Mouse (Mus musculus) heart, postnatal 14 days (tissue): Measurements from ENCODE around the gene Acaa1b. TPM values are rescaled to one million over a fixed set of nuclear protein-coding genes. Genes with fewer than 3 reads are reported as not detected.

Source experiments
- DNase-seq, 2 experiments: peaks; one replicate each; pipeline ENCODE4 v3.0.0; 2021 to 2022
- intact Hi-C: fragments of 180-260 bp; cut with DNase I; formaldehyde crosslinking; loops from one replicate; pipeline ENCODE4 v1.15.1; 2025
- total RNA-seq, 2 experiments: library from RNA; stranded (reverse); gene quantifications; 2 replicates each; pipeline ENCODE4 v1.2.3; 2021

Acaa1b gene
- total RNA-seq, 2 experiments from 2014 or later = 1.3 to 2.6 TPM

GRCm38 (mm10) chr9:119145638-119146037 is 11.3 kb downstream of the Acaa1b start:
- no peak for DNase-seq
- intact Hi-C loops = no loop called here

- intact Hi-C loops = no loop called here
- DNase-seq = no peak
Measured at GRCm38 (mm10) chr9:119145137-119145536, 11.8 kb downstream of the Acaa1b start.

- DNase-seq = no peak
- intact Hi-C loops = no loop called here
Measured at GRCm38 (mm10) chr9:119144696-119145095, 12.2 kb downstream of the Acaa1b start.

GRCm38 (mm10) chr9:119143372-119143771 is 13.5 kb downstream of the Acaa1b start:
- intact Hi-C loops = no loop called here
- no peak for DNase-seq

- intact Hi-C loops = no loop called here
Measured at GRCm38 (mm10) chr9:119142066-119142465, 14.8 kb downstream of the Acaa1b start.

GRCm38 (mm10) chr9:119138836-119139235 is 18.1 kb downstream of the Acaa1b start:
- intact Hi-C loops = no loop called here
- DNase-seq = no peak

More at GRCm38 (mm10) chr9:119142066-119142465, 14.8 kb downstream of the Acaa1b start:
- no peak for DNase-seq

- intact Hi-C loops = no loop called here
Measured at GRCm38 (mm10) chr9:119130692-119131091, 26.2 kb downstream of the Acaa1b start.

GRCm38 (mm10) chr9:119128436-119129181 is 28.3 kb downstream of the Acaa1b start:
- intact Hi-C loops = no loop called here

More at GRCm38 (mm10) chr9:119130692-119131091, 26.2 kb downstream of the Acaa1b start:
- DNase-seq = no peak

GRCm38 (mm10) chr9:119122596-119123369 is 34.1 kb downstream of the Acaa1b start:
- intact Hi-C loops = no loop called here
- DNase-seq = no peak

More at GRCm38 (mm10) chr9:119128436-119129181, 28.3 kb downstream of the Acaa1b start:
- no peak for DNase-seq

- DNase-seq = no peak
- intact Hi-C loops = no loop called here
Measured at GRCm38 (mm10) chr9:119120168-119120560, 36.7 kb downstream of the Acaa1b start.

- intact Hi-C loops = no loop called here
- no peak for DNase-seq
Measured at GRCm38 (mm10) chr9:119119409-119120167, 37.3 kb downstream of the Acaa1b start.

GRCm38 (mm10) chr9:119114911-119115310 is 42.0 kb downstream of the Acaa1b start:
- intact Hi-C loops = no loop called here
- DNase-seq = no peak

- no peak for DNase-seq
- intact Hi-C loops = no loop called here
Measured at GRCm38 (mm10) chr9:119110640-119111039, 46.3 kb downstream of the Acaa1b start.

GRCm38 (mm10) chr9:119109685-119110353 is 47.1 kb downstream of the Acaa1b start:
- no peak for DNase-seq
- intact Hi-C loops = no loop called here

- DNase-seq = peak in 1 of 2 experiments; percentile 19
- intact Hi-C loops = no loop called here
Measured at GRCm38 (mm10) chr9:119107566-119107965, 49.3 kb downstream of the Acaa1b start.

- intact Hi-C loops = no loop called here
- DNase-seq = no peak
Measured at GRCm38 (mm10) chr9:119102783-119103113, 54.1 kb downstream of the Acaa1b start.

GRCm38 (mm10) chr9:119101992-119102782 is 54.7 kb downstream of the Acaa1b start, which contains the start of gene Dlec1:
TSS of gene Dlec1 (plus strand) at chr9:119102478.
- peak; percentile 66 to 71 for DNase-seq
- intact Hi-C loops = no loop called here

GRCm38 (mm10) chr9:119100177-119100898 is 56.6 kb downstream of the Acaa1b start:
- intact Hi-C loops = no loop called here
- no peak for DNase-seq
